Mouse (Mus musculus): ENCODE results near the gene Olfr690.

- TF ChIP-seq CTCF (IDR thresholded peaks at IDR 0.05; ENCODE audit: low read depth, low read length) = no peak
- no peak for TF ChIP-seq POLR2A (IDR thresholded peaks at IDR 0.05; ENCODE audit: extremely low read depth, insufficient read depth, low read length)
Observed at GRCm38 (mm10) chr7:105325302-105325701, 8.6 kb downstream of the Olfr690 start.

Measured in liver, adult 2 months (tissue).